Mouse (Mus musculus): ENCODE data around the gene Coro2a. TPM values are rescaled to one million over a fixed set of nuclear protein-coding genes. Genes with fewer than 3 reads are reported as not detected.
"Not testable (repeated sequence)": the region's sequence is repeated elsewhere in the genome, so short reads cannot be mapped to it uniquely, and the experiment has no call there.

The Coro2a gene
- total RNA-seq, 1 experiment from 2014 or later = 61.3 TPM

DNA sequence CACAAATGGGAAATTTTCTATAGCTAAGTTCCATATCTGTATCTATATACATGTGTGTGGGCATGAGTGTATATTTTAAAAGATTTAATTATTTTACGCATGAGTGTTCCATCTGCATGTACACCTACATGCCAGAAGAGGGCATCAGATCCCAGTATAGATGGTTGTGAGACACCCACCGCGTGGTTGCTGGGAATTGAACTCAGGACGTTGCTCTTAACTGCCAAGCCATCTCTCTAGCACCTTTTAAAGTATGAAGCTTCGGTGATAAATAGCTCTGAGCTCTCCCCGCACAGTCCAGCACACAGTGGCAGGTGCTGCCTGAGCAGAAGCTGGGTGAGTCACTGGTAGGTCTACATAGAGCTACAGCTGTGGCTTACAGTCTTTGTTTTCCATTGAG, 15.4 kb upstream of the Coro2a start:
- no peak for ATAC-seq (replicated peaks; ENCODE audit: low read depth, poor library complexity, severe bottlenecking)

DNA sequence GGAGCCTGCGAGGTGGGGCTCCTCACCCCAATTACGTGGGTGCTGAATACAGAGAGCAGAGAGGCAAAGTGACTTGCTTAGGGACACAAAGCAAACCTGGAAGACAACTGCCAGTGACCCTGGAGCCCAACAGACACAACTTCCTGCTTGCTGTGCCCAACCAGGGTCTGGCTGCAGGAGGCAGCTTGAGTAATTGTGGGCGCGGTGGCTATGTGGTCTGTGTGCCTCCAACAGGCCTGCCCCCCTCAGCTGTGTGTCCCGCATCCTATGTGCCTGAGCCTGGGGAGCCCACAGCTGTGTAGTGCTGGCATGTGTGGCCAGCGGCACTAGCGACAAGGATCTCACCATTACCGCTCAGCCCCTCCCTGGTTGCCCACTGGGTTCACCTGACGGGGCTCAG, 12.6 kb upstream of the Coro2a start:
- ATAC-seq (replicated peaks; ENCODE audit: low read depth, poor library complexity, severe bottlenecking) = peak; percentile 77

DNA sequence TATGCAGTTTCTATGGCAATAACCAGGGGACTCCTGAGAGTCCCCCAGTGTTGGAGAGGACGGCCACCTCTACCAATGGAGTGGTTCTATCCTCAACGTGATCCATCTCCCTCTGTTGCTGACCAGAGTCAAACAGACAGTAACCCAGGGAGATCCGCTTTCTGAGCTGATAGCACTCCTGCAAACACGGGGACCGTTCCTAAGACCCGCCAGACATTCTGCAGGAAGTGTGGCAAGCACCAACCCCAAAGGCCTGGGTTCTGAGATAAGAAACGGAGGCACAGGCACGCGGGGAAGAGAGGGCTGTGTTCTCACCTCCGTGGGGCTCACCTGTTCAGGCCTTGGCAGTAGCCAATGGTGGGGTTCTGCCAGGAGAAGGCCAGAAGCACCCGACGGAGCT, 11.6 kb upstream of the Coro2a start:
- peak; percentile 19 for ATAC-seq (replicated peaks; ENCODE audit: low read depth, poor library complexity, severe bottlenecking)

DNA sequence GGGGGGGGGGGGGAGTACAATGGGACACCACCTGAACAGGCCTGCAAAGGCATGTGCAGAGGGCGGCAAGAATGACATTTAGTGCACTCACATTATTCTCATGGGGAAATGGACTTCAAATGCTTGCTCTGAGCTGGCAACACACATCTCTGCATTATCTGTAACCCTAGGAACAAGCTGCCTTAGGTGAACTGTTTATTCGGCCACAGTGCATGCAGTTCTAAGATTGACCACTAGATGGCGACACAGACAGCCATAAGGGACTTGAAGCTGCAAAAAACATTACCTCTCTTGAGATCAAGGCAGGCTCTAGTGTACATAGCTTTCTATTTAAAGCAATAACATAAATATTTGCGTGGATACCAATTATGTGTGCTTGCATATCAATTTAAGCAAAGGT, 9.2 kb upstream of the Coro2a start:
- ATAC-seq (replicated peaks; ENCODE audit: low read depth, poor library complexity, severe bottlenecking) = peak; percentile 39

DNA sequence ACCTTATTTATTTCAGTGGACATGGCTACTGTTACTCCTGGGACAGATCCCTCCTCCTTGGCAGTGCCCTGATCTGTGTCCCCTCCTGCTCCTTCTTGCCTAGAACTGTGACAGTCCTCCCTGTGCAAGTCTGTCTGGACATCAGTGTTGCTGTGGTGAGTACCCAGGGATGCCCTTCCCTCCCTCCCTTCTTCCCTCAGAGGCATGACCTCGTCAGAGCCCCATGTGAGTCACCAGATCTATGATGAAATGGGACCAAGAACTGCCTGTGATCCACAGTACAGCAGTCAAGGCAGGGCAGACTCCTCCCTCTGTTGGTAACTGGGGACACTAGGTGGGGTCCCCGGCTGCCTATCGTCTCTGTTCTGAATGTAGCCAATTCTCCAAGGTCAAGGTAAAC, 5.6 kb upstream of the Coro2a start:
- ATAC-seq (replicated peaks; ENCODE audit: low read depth, poor library complexity, severe bottlenecking) = no peak

DNA sequence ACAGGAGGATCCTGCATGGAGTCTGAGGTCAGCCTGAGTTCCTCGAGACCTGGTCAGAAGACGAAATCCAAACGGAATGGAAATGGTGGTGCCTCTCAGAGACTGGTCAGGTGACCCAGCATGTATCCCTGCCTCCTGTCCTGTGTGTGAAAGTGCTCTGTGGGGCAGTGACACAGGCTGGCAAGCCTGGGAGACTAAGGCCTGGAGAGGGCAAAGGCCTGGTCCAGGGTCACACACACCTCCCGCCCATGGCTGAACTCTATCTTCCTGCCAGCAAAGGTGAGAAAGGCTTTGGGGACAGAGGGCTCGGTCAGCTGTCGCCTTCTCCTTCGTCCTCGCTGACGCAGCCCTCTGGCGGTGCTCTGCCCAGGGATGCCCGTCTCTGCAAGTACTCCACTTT, 3.4 kb upstream of the Coro2a start:
- ATAC-seq (replicated peaks; ENCODE audit: low read depth, poor library complexity, severe bottlenecking) = no peak

DNA sequence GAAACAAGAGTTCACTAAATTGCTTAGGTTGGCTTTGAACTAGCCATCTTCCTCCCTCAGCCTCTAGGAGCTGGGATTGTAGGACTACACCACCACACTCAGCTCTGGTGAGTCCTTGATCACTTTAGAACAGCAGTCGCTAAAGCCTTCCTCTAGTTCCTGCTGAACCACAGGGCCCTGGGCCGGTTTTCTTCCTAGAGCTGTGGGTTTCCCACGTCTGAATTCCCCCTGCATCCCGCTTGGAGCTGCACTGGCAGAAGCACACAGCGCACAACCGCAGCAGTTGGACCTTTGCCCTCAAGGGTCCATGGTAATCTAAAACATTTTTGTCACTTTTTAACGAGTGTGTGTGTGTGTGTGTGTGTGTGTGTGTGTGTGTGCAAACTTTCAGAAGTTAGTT, 702 bp upstream of the Coro2a start:
- no peak for ATAC-seq (replicated peaks; ENCODE audit: low read depth, poor library complexity, severe bottlenecking)

DNA sequence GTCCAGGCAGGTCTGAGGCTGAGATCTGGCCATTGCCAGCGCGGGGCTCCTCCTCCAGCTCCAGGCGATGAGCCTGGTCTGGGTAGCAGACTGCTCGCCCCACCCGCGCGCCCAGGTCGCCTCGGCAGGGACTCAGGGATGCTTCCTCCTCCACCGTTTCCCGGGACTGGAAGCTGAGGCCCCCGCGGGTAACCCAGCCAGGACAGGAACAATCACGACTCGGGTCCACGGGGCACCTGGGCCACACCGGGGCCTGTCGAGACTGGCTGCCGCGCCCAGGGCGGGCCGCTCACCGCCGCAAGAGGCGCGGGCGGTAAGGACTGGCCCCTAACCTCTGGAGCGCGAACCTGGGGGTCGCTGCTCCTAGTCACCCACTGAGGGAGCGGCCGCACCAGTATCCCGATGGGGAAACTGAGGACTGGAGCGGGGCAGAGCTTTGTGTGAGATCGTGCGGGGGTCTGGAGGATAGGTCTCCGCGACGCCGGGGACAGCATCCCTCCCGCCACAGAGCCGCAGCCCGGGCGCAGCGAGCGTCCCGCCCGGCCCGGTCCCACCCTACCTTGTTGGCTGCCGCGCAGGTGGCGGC, 651 bp downstream of the Coro2a start:
- ATAC-seq (replicated peaks; ENCODE audit: low read depth, poor library complexity, severe bottlenecking) = no peak

DNA sequence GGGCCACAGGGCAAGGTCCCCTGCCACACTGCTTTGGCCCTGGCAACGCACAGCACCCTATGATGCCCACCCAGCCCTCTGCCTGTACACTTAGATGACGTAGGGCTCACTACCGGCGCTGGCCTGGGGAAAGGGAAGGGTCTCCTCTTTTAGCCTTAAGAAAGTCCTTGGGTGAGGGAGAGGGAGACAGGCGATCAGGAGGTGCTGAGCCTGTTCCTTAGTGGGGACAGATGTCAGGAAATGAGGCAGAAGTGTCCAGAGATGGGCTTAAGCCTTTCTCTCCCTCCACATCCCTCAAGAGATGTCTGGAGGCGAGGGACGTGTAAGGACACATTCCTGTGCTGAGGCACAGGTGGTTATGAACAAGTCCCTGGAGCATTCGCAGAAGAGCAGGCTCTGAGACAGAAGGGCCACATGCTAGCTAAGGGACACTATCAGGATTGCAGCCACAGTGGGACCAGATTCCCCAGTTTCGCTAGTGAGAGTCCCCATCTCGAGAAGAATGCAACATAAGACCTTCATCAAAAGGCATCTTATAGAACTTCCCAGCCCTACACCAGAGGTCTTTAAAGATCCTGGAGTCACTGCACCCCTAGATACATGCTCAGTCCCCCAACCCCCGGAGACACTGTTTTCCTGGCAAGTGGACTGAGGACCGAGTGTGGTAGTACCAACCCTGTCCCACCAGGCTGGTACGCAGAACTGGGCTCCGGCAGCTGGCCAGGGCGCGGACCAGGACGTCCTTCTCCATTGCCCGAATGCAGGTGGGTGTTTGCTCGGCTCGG, 1.3 kb downstream of the Coro2a start:
- ATAC-seq (replicated peaks; ENCODE audit: low read depth, poor library complexity, severe bottlenecking) = no peak

DNA sequence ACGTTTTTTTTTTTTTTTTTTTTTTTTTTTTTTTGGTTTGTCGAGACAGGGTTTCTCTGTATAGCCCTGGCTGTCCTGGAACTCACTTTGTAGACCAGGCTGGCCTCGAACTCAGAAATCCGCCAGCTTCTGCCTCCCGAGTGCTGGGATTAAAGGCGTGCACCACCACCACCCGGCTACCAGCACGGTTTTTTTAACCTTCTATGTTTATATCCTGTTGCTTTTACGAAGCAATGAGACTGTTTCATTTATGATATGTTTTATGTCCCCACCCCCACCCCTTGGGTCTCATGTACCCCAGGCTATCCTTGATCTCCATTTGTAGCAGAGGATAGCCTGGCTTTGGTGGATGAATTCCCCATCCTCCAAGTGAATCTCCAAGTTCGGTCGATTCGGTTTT, 2.4 kb downstream of the Coro2a start:
- not testable (repeated sequence) for ATAC-seq (replicated peaks; ENCODE audit: low read depth, poor library complexity, severe bottlenecking)

DNA sequence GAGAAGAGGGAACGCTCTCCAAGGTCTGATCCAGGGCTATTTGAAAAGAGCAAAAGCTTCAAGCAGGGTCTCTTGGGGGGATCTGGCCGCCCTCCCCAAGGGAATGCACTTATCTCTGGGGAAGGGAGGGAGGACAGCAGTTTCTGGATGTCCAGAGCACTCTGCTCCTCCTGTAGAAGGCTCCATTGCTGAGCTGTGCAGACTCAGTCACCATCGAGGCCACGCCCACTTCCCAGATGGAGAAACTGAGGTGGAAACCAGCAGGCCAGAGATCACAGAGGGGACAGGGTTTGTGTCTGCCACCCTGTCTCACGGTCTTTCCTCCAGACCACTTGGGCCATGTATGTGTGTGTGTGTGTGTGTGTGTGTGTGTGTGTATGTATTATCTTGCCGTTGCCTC, 3.0 kb downstream of the Coro2a start:
- no peak for ATAC-seq (replicated peaks; ENCODE audit: low read depth, poor library complexity, severe bottlenecking)

DNA sequence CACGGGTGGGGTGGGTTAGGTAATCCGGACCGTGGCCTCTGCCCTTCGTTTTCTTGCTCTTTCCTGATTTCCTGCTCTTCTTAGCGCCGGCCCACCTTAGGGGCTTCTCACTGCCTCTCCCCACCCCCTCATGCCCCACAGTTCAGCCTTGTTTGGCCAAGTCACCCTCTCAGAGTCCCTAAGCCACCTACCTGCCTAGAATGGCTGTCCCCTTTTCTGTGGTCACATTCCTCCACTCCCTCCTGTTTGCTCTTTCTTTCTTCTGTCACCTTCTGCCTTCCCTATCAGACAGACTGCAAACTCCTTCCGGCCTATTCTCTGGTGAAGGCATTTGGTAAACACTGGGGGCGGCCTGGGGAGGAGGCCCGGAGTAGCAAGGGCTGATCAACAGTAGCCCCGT, 3.9 kb downstream of the Coro2a start:
- no peak for ATAC-seq (replicated peaks; ENCODE audit: low read depth, poor library complexity, severe bottlenecking)

DNA sequence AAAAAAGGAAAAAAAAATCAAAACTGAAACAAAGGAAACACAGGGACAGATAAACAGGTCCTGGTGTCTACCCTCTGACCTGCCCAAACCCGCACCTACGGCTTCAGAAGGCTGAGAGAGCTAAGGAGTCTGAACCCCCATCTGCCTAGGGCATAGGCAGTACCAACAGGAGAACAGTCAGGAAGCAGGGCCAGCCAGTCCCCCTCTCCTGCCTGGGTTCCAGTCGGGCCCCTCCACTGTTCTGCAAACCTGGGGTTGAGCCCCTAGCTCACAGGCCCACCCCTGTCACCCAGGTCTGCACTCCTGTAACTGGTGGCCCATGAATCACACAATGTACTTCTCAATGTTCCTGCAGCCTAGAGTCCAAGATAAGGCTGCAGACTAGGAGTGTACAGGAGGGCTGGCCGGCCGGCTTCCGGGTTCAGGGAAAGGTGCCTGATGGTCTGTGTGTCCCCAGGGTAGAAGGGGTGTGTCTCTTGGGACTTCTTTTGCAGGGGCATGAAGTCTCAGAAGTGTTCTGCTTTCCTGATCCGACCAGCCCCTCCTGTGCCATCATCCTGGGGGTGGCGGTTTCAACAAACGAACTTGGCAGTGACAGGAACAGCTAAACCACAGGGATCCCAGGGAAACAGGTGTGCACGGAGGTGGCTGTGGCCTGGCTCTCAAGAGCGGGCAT, 4.6 kb downstream of the Coro2a start:
- ATAC-seq (replicated peaks; ENCODE audit: low read depth, poor library complexity, severe bottlenecking) = peak; percentile 16

DNA sequence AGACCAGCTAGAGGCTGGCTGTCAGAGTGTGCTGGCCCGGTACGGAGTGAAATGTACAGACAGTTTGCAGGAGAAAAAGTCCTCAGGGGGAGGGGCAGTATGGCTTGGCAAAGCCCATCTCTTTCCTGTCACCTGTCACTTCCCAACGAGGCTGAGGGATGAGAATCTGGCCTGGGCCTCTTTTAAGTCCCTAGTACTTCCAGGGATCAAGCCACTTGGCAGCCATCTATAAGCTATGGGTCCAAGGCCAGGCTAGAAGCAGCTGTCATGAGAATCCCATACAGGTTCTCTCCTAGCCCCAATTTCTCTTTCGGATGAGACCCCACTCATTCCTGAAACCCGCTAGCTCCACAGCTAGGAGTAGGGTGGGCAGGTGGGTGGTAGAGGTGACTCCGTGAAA, 5.6 kb downstream of the Coro2a start:
- no peak for ATAC-seq (replicated peaks; ENCODE audit: low read depth, poor library complexity, severe bottlenecking)

DNA sequence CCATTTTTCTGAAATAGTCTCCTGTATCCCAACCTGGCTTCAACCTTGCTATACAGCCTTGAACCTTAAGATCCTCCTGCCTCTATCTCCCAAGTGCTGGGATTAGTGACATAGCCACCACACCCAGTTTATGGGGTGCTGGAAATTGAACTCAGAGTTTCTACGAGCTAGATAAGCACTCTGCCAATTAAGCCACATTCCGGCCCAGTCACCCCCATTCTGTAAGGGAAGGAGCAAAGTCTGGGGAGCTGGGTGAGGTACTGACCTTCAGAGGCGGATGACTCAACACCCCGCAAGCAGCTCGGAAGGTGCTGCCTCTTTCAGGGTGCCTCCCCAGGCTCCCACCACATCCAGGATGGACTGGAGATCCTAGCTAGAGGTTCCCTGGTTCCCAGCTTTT, 7.9 kb downstream of the Coro2a start:
- ATAC-seq (replicated peaks; ENCODE audit: low read depth, poor library complexity, severe bottlenecking) = no peak

DNA sequence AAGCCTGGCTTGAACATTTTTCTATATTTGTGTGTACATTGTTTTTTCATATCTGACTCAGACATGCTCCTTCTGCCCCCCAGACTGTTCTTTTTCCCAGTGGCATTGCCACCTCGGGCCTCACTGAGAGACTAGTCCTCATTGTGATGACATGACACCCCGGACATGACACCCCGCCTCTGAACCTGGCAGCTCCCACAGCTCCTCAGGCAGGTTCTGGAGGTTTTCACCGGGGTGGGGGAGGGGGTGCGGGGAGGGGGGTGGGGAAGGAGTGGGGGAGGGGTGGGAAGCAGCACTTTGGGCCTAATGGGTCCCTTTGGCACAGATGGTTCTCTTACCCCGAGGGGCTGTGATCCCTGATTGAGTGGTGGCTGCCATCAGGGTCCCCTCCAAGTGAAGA, 8.5 kb downstream of the Coro2a start:
- no peak for ATAC-seq (replicated peaks; ENCODE audit: low read depth, poor library complexity, severe bottlenecking)

DNA sequence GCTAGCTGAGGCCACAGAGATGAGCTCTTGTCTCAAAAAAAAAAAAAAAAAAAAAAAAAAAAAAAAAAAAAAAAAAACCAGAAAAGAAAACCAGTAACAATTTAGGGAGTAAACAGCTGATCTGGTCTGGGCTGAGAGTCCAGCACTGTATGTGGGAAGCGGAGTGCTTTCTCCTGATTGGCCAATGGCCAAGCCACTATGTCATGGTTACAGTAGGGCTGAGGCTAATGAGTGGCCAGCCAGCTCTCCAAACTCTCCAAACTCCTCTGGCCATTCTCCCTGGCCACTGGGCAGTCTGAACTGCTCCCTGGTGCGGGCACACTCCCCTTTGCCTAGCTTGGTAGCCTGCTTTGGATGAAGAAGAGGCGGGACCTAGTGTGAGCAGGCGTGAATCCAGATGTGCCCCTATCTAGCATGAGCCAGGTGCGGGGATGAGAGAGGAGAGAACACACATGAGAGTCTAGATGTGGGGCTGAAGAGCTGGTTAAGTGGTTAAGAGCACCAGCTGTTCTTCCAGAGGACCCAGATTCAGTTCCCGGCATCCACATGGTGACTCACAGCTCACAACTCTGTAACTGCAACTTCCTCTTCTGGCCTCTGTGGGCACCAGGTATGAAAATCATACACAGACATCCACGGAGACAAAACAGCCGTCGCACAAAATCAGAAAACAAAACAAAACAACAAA, 10.0 kb downstream of the Coro2a start:
- ATAC-seq (replicated peaks; ENCODE audit: low read depth, poor library complexity, severe bottlenecking) = peak; percentile 34

DNA sequence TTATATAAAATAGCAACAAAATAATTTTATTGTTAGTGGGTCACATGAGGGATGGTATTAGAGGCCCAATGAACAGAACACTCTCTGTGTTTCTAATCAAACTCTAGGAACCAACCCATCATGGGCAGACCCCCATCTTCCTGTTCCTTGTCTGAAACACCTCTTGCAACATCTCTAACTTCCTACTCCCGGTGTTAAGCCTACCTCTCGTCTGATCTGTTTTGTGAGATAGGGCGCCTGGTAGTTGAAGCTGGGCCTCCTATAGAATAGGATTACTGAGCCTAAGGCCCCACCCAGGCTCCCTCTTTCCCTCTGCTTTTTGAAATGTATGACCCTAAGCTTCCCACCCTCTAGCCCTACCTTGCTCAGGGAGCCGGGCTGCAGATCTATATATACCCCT, 11.2 kb downstream of the Coro2a start:
- peak; percentile 56 for ATAC-seq (replicated peaks; ENCODE audit: low read depth, poor library complexity, severe bottlenecking)

DNA sequence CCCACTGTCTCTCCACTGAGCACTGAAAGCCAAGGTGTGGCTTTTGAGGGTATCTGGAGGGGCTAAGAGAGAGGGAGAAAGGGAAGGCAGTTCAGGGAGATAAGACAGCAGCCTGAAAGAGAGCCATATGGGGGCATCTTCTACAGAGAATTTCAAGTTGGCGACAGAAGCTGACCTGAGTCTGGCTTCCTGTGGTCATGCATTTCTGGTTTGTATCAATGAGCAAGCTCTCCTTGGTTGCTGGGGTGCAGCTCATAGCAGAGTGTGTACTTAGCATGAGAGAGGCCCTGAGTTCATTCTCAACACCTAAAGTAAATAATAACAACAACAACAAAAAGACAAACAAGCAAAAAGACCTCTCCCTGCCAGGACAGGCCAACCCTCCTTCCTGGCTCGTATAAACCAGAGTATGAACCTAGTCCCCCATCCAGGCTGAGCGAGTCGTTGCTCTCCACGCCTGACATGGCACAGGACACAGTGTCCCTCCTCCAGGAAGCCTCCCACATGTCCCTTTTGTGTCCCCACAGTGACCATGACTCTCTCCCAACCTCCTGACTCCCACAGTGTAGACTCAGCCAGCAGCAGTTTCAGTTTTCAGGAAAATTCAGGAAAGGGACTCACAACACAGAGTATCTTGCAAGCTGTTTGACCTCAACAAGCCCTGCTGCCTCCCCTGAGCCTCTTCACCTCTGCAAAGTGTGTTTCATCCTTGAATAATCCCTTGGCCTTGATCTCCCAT, 11.9 kb downstream of the Coro2a start:
- ATAC-seq (replicated peaks; ENCODE audit: low read depth, poor library complexity, severe bottlenecking) = no peak

DNA sequence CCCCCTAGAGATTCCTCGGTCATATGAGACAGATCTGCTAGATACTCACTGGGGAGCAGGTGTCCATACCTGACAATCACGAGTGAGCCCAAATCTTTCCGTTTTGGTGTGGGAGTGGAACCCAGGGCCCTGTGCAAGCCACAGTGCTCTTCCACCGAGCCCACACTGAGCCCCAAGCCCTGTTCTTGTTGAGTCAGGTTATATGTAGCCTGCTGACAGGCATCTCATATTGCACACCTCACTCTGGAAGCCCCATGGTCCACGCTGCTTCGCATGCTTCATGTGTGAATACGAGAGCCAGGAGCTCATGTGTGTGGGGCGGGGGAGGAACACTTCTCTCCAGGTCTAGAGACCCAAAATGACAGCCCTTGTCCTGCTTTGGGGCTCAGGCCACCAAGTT, 12.9 kb downstream of the Coro2a start:
- no peak for ATAC-seq (replicated peaks; ENCODE audit: low read depth, poor library complexity, severe bottlenecking)

Data from common myeloid progenitor, adult 5-6 weeks (primary cell).